Mouse (Mus musculus): ENCODE data around the gene Jak1.

DNA sequence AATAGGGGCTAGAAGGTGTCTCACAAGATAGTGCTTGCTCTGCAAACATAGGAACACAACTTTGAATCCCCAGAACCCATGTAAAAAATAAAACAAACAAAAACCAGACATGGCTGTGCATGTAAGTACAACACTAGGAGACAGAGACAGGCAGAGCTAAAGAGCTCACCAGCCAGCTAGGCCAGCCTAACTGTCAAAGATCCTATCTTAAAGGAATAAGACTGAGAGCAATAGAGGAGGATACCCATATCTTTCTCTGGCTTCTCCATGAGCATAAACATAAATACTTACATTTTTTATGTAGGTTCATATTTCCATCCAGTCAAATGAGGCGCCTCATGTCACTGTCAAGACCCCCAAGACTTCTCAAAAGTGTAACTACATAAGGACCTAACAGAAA lies 29.1 kb downstream of the Jak1 start:
- TF ChIP-seq CTCF (IDR thresholded peaks at IDR 0.05; ENCODE audit: borderline replicate concordance, control insufficient read depth, extremely low read depth, insufficient read depth, low read length, poor library complexity) (no peak), POLR2A (IDR thresholded peaks at IDR 0.05; ENCODE audit: control insufficient read depth, extremely low read depth, insufficient read depth, low read length, poor library complexity) (no peak)

Measured in thymus, adult 2 months (tissue).